Mouse (Mus musculus) hindbrain, embryonic 11.5 days (tissue): Measurements from ENCODE around the gene Slc4a8. TPM values are rescaled to one million over a fixed set of nuclear protein-coding genes. Genes with fewer than 3 reads are reported as not detected.
A peak's percentile ranks its signal among the peaks of the same experiment; 100 is the strongest.

ENCODE experiments used
- ATAC-seq: fragments of 200-750 bp; cut with Nextera tagmentation; 2 replicates; pipeline ENCODE4 v1.8.0; 2017; ENCODE audit warnings: mild to moderate bottlenecking, moderate TSS enrichment, moderate library complexity; ENCODE audit not compliant: low FRiP score
- DNase-seq: peaks from one replicate; pipeline ENCODE4 v3.0.0-alpha.2; 2015; ENCODE audit warnings: low spot score
- H3K27ac ChIP-seq: fragments of 300-500 bp; sonication (generic); 2 replicates; pipeline ENCODE4 v1.5.1; 2014; ENCODE audit warnings: mild to moderate bottlenecking, low read depth, low read length
- H3K27me3 ChIP-seq: fragments of 300-500 bp; sonication (generic); 2 replicates; pipeline ENCODE4 v1.6.1; 2014; ENCODE audit warnings: mild to moderate bottlenecking, low read length, moderate library complexity, mixed read lengths; ENCODE audit not compliant: control insufficient read depth, insufficient read depth
- H3K36me3 ChIP-seq: fragments of 300-500 bp; sonication (generic); 2 replicates; pipeline ENCODE4 v1.6.1; 2014; ENCODE audit warnings: mild to moderate bottlenecking, low read length, moderate library complexity, mixed read lengths; ENCODE audit not compliant: control insufficient read depth, insufficient read depth
- H3K4me1 ChIP-seq: fragments of 300-500 bp; sonication (generic); replicated peaks from 2 replicates; pipeline ENCODE4 v1.6.1; 2014; ENCODE audit warnings: low read length, mixed read lengths; ENCODE audit not compliant: control insufficient read depth, insufficient read depth
- H3K4me2 ChIP-seq: fragments of 300-500 bp; sonication (generic); replicated peaks from 2 replicates; pipeline ENCODE4 v1.6.1; 2014; ENCODE audit warnings: mild to moderate bottlenecking, low read depth, low read length
- H3K4me3 ChIP-seq: fragments of 300-500 bp; sonication (generic); 2 replicates; pipeline ENCODE4 v1.5.1; 2014; ENCODE audit warnings: low read depth, low read length
- H3K9ac ChIP-seq: fragments of 300-500 bp; sonication (generic); 2 replicates; pipeline ENCODE4 v1.6.1; 2014; ENCODE audit warnings: low read depth, low read length
- H3K9me3 ChIP-seq: fragments of 300-500 bp; sonication (generic); 2 replicates; pipeline ENCODE4 v1.6.1; 2016; ENCODE audit warnings: low read length; ENCODE audit not compliant: control insufficient read depth
- WGBS: fragments of 180-500 bp; shearing (Covaris S2); extraction: QIAGEN DNeasy Blood & Tissue Kit; methylation state at CpG from one replicate; pipeline ENCODE4 v1.1.7; 2014; 5-methylcytosine and 5-hydroxymethylcytosine counted together
- polyA plus RNA-seq: library from polyadenylated mRNA; unstranded; fragments of >200 nt; fragmentation: Nextera tagmentation; extraction: Ambion mirVana; gene quantifications from 2 replicates; pipeline ENCODE4 v1.2.1, GENCODE M21; 2014

The Slc4a8 gene
- polyA plus RNA-seq: 6.6 and 9.0 TPM in 2 replicates

DNA sequence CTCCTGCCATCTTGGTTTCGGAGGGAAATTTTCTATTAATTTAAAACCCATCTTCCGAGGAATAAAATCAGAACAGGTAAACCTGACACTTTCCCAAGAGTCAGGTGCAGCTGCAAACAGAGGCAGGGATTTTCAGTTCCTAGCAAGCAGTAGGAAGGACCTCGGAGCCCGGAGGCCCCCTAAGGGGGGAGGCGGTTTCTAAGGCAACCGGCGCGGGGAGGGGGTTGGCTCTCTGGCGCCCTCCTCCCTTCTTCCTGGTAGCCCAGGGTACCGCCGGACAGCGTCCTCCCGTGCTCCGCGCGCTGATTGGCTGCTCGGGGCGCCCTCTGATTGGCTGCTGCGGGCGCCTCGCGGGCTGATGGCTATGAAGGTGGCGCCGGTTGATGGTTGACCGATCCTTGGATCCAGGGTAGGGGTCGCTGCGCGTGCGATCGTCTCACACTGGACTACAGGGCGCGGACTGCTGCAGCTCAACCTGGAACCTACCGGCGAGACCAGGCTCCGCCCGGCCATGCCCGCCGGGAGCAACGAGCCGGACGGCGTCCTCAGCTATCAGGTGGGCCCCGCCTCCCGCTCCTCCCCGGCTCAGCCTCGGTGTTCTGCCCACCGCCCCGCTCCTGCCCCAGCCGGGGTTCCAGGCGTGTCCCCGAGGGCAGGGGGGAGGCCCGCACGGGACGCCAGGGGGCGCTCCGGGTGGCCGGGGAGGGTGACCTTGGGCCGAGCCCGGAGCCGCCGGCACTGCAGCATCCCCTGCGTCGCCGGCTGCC, at the start of gene Slc4a8:
TSS of gene Slc4a8 (plus strand) at position 329 of the 767 bp plus-strand sequence.
- DNase-seq (peak; percentile 94), ATAC-seq (peak; percentile 96)
- Histone ChIP-seq H3K4me1 (no peaks in the 10 kb centered on the region), H3K4me2 (peak within 1 kb of the TSS; percentile 82), H3K36me3 (no peaks in the 10 kb centered on the region), H3K4me3 (peak within 1 kb of the TSS; percentile 68), H3K9me3 (no peaks in the 10 kb centered on the region), H3K27me3 (no peaks in the 10 kb centered on the region), H3K27ac (peak within 1 kb of the TSS; percentile 89), H3K9ac (peak within 1 kb of the TSS; percentile 77)
- under 1% methylated on average over 64 of the region's 64 CpGs for WGBS

DNA sequence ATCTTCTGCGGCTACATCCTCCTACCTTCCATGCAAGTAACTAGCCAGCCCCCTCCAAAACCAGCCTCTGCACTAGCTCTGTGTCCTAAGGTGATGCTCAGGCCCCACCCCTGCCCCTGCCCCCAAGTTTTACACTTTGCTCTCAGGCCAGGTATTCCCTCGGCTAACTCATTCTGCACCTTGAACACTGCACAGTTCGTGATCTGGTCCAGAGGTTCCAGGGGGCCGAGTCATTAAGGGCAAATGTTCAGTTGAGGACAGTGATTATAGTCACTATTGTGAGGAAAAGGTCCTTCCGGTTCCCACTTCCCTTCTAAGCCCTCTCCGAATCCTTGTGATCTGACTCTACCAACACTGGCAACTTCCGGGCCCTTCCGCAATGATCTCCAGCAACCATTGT, 47.1 kb upstream of the Slc4a8 start:
- Histone ChIP-seq H3K9ac (no peak overlapping the region), H3K4me3 (no peak overlapping the region), H3K9me3 (no peaks in the 10 kb centered on the region), H3K36me3 (no peaks in the 10 kb centered on the region), H3K27ac (no peak overlapping the region), H3K4me2 (no peak overlapping the region), H3K4me1 (no peaks in the 10 kb centered on the region), H3K27me3 (no peaks in the 10 kb centered on the region)
- ATAC-seq (no peak), DNase-seq (no peak)
- 91% methylated on average over 8 of the region's 8 CpGs for WGBS

- Histone ChIP-seq H3K9ac (no peak overlapping the region), H3K4me1 (no peaks in the 10 kb centered on the region), H3K9me3 (no peaks in the 10 kb centered on the region), H3K27ac (no peak overlapping the region), H3K4me2 (no peak overlapping the region), H3K36me3 (no peaks in the 10 kb centered on the region), H3K27me3 (no peaks in the 10 kb centered on the region), H3K4me3 (no peak overlapping the region)
- 82% methylated on average over 9 of the region's 9 CpGs for WGBS
- DNase-seq (no peak), ATAC-seq (no peak)
These were observed 46.1 kb upstream of the Slc4a8 start for GRCm38 (mm10) chr15:100715399-100715993.

- WGBS: 85% methylated on average over 6 of the region's 6 CpGs
- Histone ChIP-seq H3K27me3 (no peaks in the 10 kb centered on the region), H3K4me1 (no peaks in the 10 kb centered on the region), H3K9ac (no peak overlapping the region), H3K9me3 (no peaks in the 10 kb centered on the region), H3K36me3 (no peaks in the 10 kb centered on the region), H3K27ac (no peak overlapping the region), H3K4me3 (no peak overlapping the region), H3K4me2 (no peak overlapping the region)
- DNase-seq (no peak), ATAC-seq (no peak)
These were observed 43.6 kb upstream of the Slc4a8 start for GRCm38 (mm10) chr15:100717933-100718332.

GRCm38 (mm10) chr15:100718572-100718971, 43.0 kb upstream of the Slc4a8 start:
- Histone ChIP-seq H3K4me2 (no peak overlapping the region), H3K27ac (no peak overlapping the region), H3K4me3 (no peak overlapping the region), H3K27me3 (no peaks in the 10 kb centered on the region), H3K9ac (no peak overlapping the region), H3K9me3 (no peaks in the 10 kb centered on the region), H3K36me3 (no peaks in the 10 kb centered on the region), H3K4me1 (no peaks in the 10 kb centered on the region)
- no peak for ATAC-seq
- 83% methylated on average over 11 of the region's 11 CpGs for WGBS
- no peak for DNase-seq

GRCm38 (mm10) chr15:100719217-100719616, 42.3 kb upstream of the Slc4a8 start:
- Histone ChIP-seq H3K4me1 (no peaks in the 10 kb centered on the region), H3K36me3 (no peaks in the 10 kb centered on the region), H3K9ac (no peak overlapping the region), H3K27ac (no peak overlapping the region), H3K4me2 (no peak overlapping the region), H3K4me3 (no peak overlapping the region), H3K27me3 (no peaks in the 10 kb centered on the region), H3K9me3 (no peaks in the 10 kb centered on the region)
- 89% methylated on average over 5 of the region's 5 CpGs for WGBS
- DNase-seq (no peak), ATAC-seq (no peak)

DNA sequence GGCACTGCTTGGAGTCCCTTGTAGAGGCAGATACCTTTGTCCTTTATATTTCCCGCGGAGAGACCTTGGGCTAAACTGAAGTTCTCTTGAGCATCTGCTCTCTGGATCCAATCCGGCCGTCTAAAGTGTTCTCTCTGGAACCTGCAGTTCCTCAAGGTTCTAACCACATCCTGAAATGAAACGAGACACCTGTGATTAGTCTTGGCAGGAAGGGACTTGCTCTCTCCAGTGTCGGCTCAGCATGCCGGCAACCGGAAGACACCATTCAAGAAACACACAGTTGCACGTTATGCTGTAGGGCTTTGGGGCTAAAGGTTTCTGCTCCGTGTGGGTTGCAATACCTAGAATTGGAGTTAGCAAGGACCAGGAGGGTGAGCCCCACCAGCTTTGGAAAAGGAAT, 41.5 kb upstream of the Slc4a8 start:
- Histone ChIP-seq H3K27ac (no peak overlapping the region), H3K9me3 (no peaks in the 10 kb centered on the region), H3K4me2 (no peak overlapping the region), H3K4me3 (no peak overlapping the region), H3K36me3 (no peaks in the 10 kb centered on the region), H3K4me1 (no peaks in the 10 kb centered on the region), H3K9ac (no peak overlapping the region), H3K27me3 (no peaks in the 10 kb centered on the region)
- DNase-seq (no peak), ATAC-seq (no peak)
- 87% methylated on average over 10 of the region's 10 CpGs for WGBS

DNA sequence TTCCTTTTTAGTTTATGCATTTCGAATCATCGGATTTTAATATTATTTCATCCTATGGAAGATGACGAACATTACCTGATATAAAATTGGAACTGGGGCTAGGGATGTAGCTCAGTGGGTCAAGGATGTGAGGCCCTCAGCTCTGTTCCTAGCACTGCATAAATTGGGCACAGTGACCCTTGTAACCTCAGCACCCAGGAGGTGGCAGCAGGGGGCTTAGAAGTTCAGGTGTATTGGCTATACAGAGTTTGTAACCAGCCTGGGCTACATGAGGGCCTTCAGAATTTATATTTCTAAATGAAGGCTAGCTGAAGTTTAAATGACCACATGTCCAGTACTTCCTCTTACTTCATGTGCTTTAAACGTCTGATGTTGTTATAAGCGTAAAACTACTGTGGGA, 40.1 kb upstream of the Slc4a8 start:
- DNase-seq (no peak), ATAC-seq (no peak)
- Histone ChIP-seq H3K27ac (no peak overlapping the region), H3K9ac (no peak overlapping the region), H3K4me1 (no peaks in the 10 kb centered on the region), H3K9me3 (no peaks in the 10 kb centered on the region), H3K36me3 (no peaks in the 10 kb centered on the region), H3K27me3 (no peaks in the 10 kb centered on the region), H3K4me2 (no peak overlapping the region), H3K4me3 (no peak overlapping the region)
- WGBS: 94% methylated on average over 5 of the region's 5 CpGs

GRCm38 (mm10) chr15:100722026-100722425, 39.5 kb upstream of the Slc4a8 start:
- H3K4me3 ChIP-seq: no peak overlapping the region
- H3K27me3 ChIP-seq: no peaks in the 10 kb centered on the region
- 77% methylated on average over 4 of the region's 4 CpGs for WGBS
- no peak overlapping the region for H3K9ac ChIP-seq
- no peaks in the 10 kb centered on the region for H3K36me3 ChIP-seq
- H3K4me1 ChIP-seq: no peaks in the 10 kb centered on the region
- no peak overlapping the region for H3K27ac ChIP-seq
- H3K4me2 ChIP-seq: no peak overlapping the region
- H3K9me3 ChIP-seq: no peaks in the 10 kb centered on the region
- ATAC-seq: no peak
- DNase-seq: no peak
